Mouse (Mus musculus): ENCODE results near the gene Mageb1. TPM values are rescaled to one million over a fixed set of nuclear protein-coding genes. Genes with fewer than 3 reads are reported as not detected.
"Not testable (repeated sequence)": the region's sequence is repeated elsewhere in the genome, so short reads cannot be mapped to it uniquely, and the experiment has no call there.

The Mageb1 gene
- polyA plus RNA-seq (2012; ENCODE audit: insufficient read depth, insufficient read length, missing spikeins) = not detected in 2 replicates

- not testable (repeated sequence) for H3K4me3 ChIP-seq (ENCODE audit: insufficient read depth, low read depth, low read length); H3K27ac ChIP-seq (replicated peaks; ENCODE audit: low read depth, low read length); H3K4me1 ChIP-seq (ENCODE audit: control insufficient read depth, insufficient read depth, insufficient read length, low read length)
These were observed at the start of gene Mageb1 for GRCm38 (mm10) chrX:92016233-92016632. TSS of gene Mageb1 (minus strand) at chrX:92016333.

Other genes starting within 250 kb of the Mageb1 start
- not detected in 2 replicates for gene Mageb5, start 233.3 kb downstream of the Mageb1 start, polyA plus RNA-seq (2012; ENCODE audit: insufficient read depth, insufficient read length, missing spikeins)

Data from brown adipose tissue, adult 24 weeks (tissue).